Mouse (Mus musculus) macrophage (primary cell): Measurements from ENCODE around the gene Tmem214. TPM values are rescaled to one million over a fixed set of nuclear protein-coding genes. Genes with fewer than 3 reads are reported as not detected.

ENCODE experiments used
- H3K27ac ChIP-seq: fragments of 350-480 bp; formaldehyde crosslinking; 2 replicates; pipeline ENCODE4 v1.9.0; 2021
- H3K36me3 ChIP-seq: fragments of 350-480 bp; formaldehyde crosslinking; 2 replicates; pipeline ENCODE4 v1.9.0; 2021; ENCODE audit errors: inconsistent target
- H3K4me3 ChIP-seq: fragments of 350-480 bp; formaldehyde crosslinking; 2 replicates; pipeline ENCODE4 v1.9.0; 2021; ENCODE audit errors: inconsistent target
- H3K79me2 ChIP-seq: fragments of 350-480 bp; formaldehyde crosslinking; 2 replicates; pipeline ENCODE4 v1.9.0; 2021; ENCODE audit errors: inconsistent target
- WGBS: methylation state at CpG from one replicate; pipeline ENCODE4 v1.1.7; 2026; ENCODE audit warnings: inconsistent platforms; ENCODE audit not compliant: missing documents; 5-methylcytosine and 5-hydroxymethylcytosine counted together
- polyA plus RNA-seq: library from polyadenylated mRNA; stranded (reverse); fragments of 250-400 nt; gene quantifications from 3 replicates; pipeline ENCODE4 v1.2.4, GENCODE M21; 2018; ENCODE audit warnings: inconsistent platforms
- total RNA-seq, 78 experiments: library from RNA; depleted of rRNA; stranded (reverse); fragments of 250-400 nt; gene quantifications; 1 replicate in 9 of 78; 2 replicates in 24 of 78; 3 replicates in 43 of 78; 4 replicates in 2 of 78; pipeline ENCODE4 v1.2.4; 2018; ENCODE audit warnings: inconsistent platforms in 56 of 78

The Tmem214 gene
- total RNA-seq (2018; cell fraction: chromatin; rRNA removed) = 10 to 100 TPM; 15.4 to 72.1 (median 36.5) TPM
- 10 to 100 TPM; 29.1 to 52.4 (median 41.2) TPM for total RNA-seq (2018; cell fraction: cytosol; rRNA removed)
- total RNA-seq (2018; cell fraction: nucleus; rRNA removed) = 10 to 100 TPM; 20.4 to 61.0 (median 29.8) TPM
- 39.8 to 53.8 TPM (median 45.4 TPM) in 3 replicates for polyA plus RNA-seq

DNA sequence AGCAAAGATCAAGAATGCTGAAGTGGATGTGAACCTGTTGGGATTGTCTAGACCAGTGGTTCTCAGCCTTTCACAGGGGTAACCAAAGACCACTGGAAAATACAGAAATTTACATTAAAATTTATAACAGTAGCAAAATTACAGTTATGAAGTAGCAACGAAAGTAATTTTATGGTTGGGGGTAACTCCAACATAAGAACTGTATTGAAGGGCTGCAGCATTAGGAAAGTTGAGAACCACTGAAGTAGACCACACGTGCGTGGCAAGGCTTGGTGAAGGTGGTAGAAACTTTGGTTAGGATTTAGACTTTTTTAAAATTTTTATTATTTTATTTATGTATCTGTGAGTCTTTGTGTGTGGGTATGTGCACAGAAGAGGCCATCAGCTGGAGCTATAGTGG lies at the start of gene Tmem214:
Tmem214 (plus strand) TSS at position 301 of the 400 bp plus-strand sequence.
- WGBS = 100% methylated on average over 3 of the region's 3 CpGs
- H3K27ac ChIP-seq = no peak within 1 kb of the TSS

GRCm38 (mm10) chr5:30818758-30819309 lies 49.0 kb upstream of the Tmem214 start:
- Histone ChIP-seq H3K79me2 (no peaks in the 10 kb centered on the region), H3K36me3 (no peaks in the 10 kb centered on the region), H3K4me3 (no peak overlapping the region), H3K27ac (no peak overlapping the region)
- WGBS = 93% methylated on average over 8 of the region's 8 CpGs

More for the DNA sequence above, at the start of gene Tmem214:
- Histone ChIP-seq H3K4me3 (no peak within 1 kb of the TSS), H3K36me3 (peaks cover 8% of the 10 kb centered on the region; the same call in 1 of the 2 replicates), H3K79me2 (peaks cover 12% of the 10 kb centered on the region)

DNA sequence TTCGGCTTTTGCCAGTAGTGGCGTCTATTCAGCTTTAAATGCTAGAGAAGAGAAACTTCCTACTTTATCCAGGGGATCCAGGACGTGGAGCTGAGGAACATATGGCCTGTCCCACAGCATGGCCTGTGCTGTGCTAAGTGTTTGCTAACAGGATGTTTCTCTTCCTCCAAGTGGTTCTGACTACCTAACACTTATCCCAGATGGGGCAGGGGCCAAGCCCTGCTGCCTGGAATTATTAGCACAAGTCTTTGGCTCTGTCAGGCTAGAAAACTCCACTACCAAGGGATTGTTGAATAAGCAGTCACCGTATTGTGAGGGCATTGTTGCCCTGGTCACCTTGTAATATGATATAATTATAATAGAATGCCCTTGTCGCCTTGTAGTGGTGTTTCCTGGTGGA lies 45.1 kb upstream of the Tmem214 start:
- Histone ChIP-seq H3K36me3 (no peaks in the 10 kb centered on the region), H3K27ac (no peak overlapping the region), H3K79me2 (no peaks in the 10 kb centered on the region), H3K4me3 (no peak overlapping the region)
- 98% methylated on average over 5 of the region's 5 CpGs for WGBS

DNA sequence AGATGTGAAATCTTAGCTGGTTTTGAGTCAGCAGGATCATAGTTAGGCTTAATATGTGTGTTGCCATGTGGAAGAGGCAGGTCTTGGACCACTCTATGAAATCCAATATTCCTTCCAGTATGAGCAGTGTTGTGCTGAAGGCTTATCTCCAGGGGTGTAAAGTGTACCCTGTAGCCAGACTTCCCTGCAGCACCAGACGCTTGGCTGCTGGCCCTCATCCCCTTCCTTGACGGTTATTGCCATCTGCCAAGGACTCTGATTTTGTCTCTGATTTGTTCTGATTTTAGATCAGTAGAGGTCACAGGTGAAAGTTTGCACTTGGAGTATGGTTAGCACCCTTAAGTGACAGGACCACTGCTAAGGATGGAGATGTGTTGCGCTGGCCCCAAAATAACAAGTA lies 44.7 kb upstream of the Tmem214 start:
- no peaks in the 10 kb centered on the region for H3K36me3 ChIP-seq
- no peak overlapping the region for H3K4me3 ChIP-seq
- H3K27ac ChIP-seq = no peak overlapping the region
- 89% methylated on average over 3 of the region's 3 CpGs for WGBS
- H3K79me2 ChIP-seq = no peaks in the 10 kb centered on the region

- no peaks in the 10 kb centered on the region for H3K79me2 ChIP-seq
- no peaks in the 10 kb centered on the region for H3K36me3 ChIP-seq
- no peak overlapping the region for H3K27ac ChIP-seq
- no peak overlapping the region for H3K4me3 ChIP-seq
- WGBS = 94% methylated on average over 11 of the region's 11 CpGs
Observed at GRCm38 (mm10) chr5:30824124-30824988, 43.5 kb upstream of the Tmem214 start.

GRCm38 (mm10) chr5:30825166-30825565 lies 42.6 kb upstream of the Tmem214 start:
- no peaks in the 10 kb centered on the region for H3K79me2 ChIP-seq
- H3K36me3 ChIP-seq = no peaks in the 10 kb centered on the region
- H3K4me3 ChIP-seq = no peak overlapping the region
- H3K27ac ChIP-seq = no peak overlapping the region
- 93% methylated on average over 10 of the region's 10 CpGs for WGBS

DNA sequence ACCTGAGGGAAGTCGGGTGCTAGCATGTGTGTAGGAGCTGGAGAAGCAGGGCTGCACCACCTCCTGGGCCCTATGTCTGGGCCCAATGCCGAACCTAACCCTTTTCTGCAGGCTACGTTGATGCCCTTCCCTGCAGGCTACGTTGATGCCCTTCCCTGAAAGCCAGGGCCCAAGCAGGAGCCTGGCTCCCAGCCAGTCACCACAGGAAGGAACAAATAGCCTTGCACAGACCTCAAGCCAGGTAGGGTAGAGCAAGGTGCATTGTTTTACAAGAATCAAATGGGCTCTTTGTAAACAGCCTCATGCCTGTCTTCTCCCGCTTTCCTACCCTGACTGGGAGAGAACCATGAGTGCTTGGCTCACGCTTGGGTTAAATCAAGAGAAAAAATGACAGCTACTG lies 42.0 kb upstream of the Tmem214 start:
- 63% methylated on average over 6 of the region's 6 CpGs for WGBS

DNA sequence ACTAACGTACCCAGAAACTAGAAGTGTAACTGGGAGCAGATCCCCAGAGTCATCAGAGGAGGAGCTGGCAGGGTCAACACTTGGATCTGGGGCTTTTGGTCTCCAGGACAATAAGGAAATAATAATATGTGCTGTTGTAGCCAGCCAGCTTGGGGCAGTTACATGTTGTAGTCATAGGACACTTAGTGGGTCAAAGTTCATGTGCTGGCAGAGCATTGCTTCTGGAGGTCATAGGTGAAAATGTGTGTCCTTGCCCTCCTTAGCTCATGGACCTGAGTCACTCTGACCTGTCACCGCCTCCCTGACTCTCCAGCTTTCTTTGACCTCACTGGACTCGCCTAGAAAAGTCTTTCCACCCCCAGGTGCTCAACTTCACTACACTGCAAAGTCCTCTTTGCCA lies 34.4 kb upstream of the Tmem214 start:
- H3K27ac ChIP-seq = no peak overlapping the region
- WGBS = 88% methylated on average over 3 of the region's 3 CpGs
- H3K79me2 ChIP-seq = no peaks in the 10 kb centered on the region
- no peaks in the 10 kb centered on the region for H3K36me3 ChIP-seq
- H3K4me3 ChIP-seq = no peak overlapping the region

More for the DNA sequence above, 42.0 kb upstream of the Tmem214 start:
- H3K36me3 ChIP-seq = no peaks in the 10 kb centered on the region
- no peak overlapping the region for H3K27ac ChIP-seq
- no peak overlapping the region for H3K4me3 ChIP-seq
- no peaks in the 10 kb centered on the region for H3K79me2 ChIP-seq

DNA sequence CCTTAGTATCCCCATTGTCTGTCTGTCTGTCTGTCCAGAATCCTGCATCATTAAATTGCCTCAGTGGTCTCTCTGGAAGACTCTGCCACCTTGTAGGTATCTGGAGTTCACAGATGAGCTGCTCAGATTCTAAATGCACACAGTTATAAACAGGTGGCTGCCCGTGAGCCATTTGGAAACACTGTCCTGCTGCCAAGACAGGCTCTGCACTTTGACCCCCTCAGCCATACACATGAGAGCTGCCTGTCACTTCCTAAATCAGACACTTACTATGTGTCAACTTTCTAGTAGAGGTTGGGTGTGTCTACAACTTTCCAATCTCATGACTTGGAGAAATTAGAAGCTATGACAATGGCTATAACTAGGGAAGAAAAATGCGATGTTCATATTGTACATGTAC lies 28.1 kb upstream of the Tmem214 start:
- 93% methylated on average over 2 of the region's 2 CpGs for WGBS
- H3K79me2 ChIP-seq = no peaks in the 10 kb centered on the region

GRCm38 (mm10) chr5:30841896-30842295 lies 25.9 kb upstream of the Tmem214 start:
- no peaks in the 10 kb centered on the region for H3K79me2 ChIP-seq
- 90% methylated on average over 3 of the region's 3 CpGs for WGBS
- H3K4me3 ChIP-seq = no peak overlapping the region
- H3K27ac ChIP-seq = no peak overlapping the region
- H3K36me3 ChIP-seq = no peaks in the 10 kb centered on the region

More for the DNA sequence above, 28.1 kb upstream of the Tmem214 start:
- Histone ChIP-seq H3K27ac (no peak overlapping the region), H3K36me3 (no peaks in the 10 kb centered on the region), H3K4me3 (no peak overlapping the region)

GRCm38 (mm10) chr5:30849891-30850555 lies 17.8 kb upstream of the Tmem214 start:
- no peaks in the 10 kb centered on the region for H3K36me3 ChIP-seq
- no peaks in the 10 kb centered on the region for H3K79me2 ChIP-seq
- 79% methylated on average over 5 of the region's 6 CpGs for WGBS

GRCm38 (mm10) chr5:30850556-30850925 lies 17.3 kb upstream of the Tmem214 start:
- Histone ChIP-seq H3K27ac (peak overlapping the region; percentile 32), H3K79me2 (no peaks in the 10 kb centered on the region)
- WGBS = 100% methylated on average over 2 of the region's 2 CpGs

More at GRCm38 (mm10) chr5:30849891-30850555, 17.8 kb upstream of the Tmem214 start:
- peak overlapping the region; percentile 32 for H3K27ac ChIP-seq
- H3K4me3 ChIP-seq = no peak overlapping the region

GRCm38 (mm10) chr5:30853522-30853921 lies 14.3 kb upstream of the Tmem214 start:
- H3K36me3 ChIP-seq = no peaks in the 10 kb centered on the region
- no peaks in the 10 kb centered on the region for H3K79me2 ChIP-seq
- H3K4me3 ChIP-seq = no peak overlapping the region
- WGBS = 98% methylated on average over 4 of the region's 4 CpGs
- H3K27ac ChIP-seq = no peak overlapping the region

More at GRCm38 (mm10) chr5:30850556-30850925, 17.3 kb upstream of the Tmem214 start:
- no peaks in the 10 kb centered on the region for H3K36me3 ChIP-seq
- no peak overlapping the region for H3K4me3 ChIP-seq

- H3K27ac ChIP-seq = no peak overlapping the region
- H3K36me3 ChIP-seq = no peaks in the 10 kb centered on the region
- no peaks in the 10 kb centered on the region for H3K79me2 ChIP-seq
- no peak overlapping the region for H3K4me3 ChIP-seq
- WGBS = 69% methylated on average over 3 of the region's 3 CpGs
Observed at GRCm38 (mm10) chr5:30855674-30856073, 12.1 kb upstream of the Tmem214 start.
